Mouse (Mus musculus) 3T3-L1 (cell line): Measurements from ENCODE around the gene Tnfsfm13.

Experiments used
- DNase-seq: peaks from one replicate; pipeline ENCODE4 v3.0.0-alpha.2; 2015; ENCODE audit warnings: low read depth, low spot score

Gene Tnfsfm13

GRCm38 (mm10) chr11:69681314-69682208 is 14.3 kb downstream of the Tnfsfm13 start, which contains the start of gene Senp3:
Gene Senp3, minus strand, starts transcription at chr11:69682084.
- DNase-seq, result peak; percentile 92

DNA sequence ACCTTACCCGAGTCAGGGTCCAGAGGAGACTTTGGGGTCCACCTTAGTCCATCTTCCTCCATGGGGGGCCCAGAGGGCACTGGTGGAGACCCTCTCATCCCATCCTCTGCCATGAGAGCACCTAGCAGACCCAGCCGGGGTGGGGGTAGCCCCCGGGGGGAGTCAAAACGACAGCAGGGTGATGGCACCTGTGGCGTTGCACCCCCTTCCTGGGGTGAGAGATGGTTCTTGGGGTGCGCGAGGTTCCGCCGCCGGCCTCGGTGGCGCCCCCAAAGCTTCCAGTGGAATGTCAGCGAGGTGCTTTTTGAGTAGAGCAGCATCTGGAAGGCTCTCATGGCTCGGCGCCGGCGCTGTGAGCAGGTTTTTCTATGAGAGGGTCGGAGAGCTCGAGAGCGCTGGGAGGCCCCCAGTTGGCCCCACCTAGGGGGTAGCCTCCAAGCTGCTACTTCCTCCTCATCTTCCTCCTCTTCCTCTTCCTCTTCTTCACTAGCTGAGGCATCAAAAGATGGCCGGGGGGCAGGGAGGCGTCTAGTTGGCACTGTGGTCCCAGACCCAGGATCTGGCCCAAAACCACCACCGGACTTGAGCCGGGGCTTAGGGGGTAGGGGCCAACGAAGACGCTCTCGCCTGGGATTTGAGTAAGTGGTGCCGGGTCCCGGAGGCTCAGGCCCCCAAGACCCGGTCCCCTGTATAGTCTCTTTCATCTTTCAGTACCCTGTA is 15.6 kb downstream of the Tnfsfm13 start:
- DNase-seq, result no peak

- no peak for DNase-seq
Observed at GRCm38 (mm10) chr11:69679144-69679543, 16.8 kb downstream of the Tnfsfm13 start.

GRCm38 (mm10) chr11:69672211-69672706 is 23.6 kb downstream of the Tnfsfm13 start, which contains the start of gene Eif4a1:
Gene Eif4a1, minus strand, starts transcription at chr11:69672423.
- DNase-seq, result peak; percentile 100

DNA sequence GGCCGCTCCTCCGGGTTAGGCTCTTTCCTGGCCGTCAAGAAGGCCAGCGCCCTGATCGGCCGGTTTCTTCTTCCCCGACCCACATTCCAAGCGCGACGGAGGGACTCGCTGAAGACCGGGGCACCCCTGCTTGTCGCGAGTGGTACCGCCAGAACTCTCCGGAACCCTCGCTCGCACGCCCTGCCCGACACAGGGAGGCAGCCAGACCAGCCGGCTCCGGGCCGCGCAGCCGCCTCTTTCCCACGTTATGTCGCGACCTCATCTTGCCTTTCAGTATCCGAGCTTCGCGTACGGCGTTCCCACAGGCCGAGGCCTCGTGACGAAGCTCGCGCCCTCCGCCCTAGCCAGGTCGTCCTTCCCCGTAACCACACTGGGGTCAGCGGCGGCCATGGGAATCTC is 24.2 kb downstream of the Tnfsfm13 start:
- DNase-seq, result no peak

- DNase-seq, result peak; percentile 95
Observed at GRCm38 (mm10) chr11:69670786-69671725, 24.8 kb downstream of the Tnfsfm13 start.

- no peak for DNase-seq
Observed at GRCm38 (mm10) chr11:69666665-69667005, 29.3 kb downstream of the Tnfsfm13 start.

DNA sequence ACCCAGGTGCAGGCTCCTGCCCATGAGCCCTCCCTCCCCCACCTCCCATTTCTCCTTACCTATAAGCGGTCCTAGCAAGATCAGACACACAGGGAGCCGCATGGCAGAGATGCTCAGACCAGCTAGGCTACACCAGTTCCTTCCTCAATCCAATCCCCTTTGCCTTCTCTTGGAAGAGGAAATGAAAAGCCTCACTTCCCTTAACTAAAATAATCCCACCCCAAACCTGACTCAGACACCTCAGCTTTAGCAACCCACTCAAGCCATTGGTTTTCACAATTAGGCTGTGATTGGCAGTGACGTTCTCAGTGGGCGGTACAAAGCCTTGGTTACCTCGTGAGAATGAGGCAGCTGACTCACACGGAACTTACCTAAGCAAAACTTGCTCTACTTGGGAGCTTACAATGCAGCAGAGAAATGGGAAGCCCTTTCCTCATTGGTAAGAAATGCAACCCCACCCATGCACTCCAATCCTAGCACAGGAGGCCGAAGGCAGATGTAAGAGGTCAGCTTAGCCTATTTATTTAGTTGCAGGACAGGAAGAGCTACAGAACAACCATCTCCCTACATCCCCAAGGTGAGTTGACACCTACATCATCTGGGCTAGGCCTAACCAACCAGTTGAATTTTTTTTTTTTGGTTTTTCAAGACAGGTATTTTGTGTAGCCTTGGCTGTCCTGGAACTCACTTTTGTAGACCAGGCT is 29.8 kb downstream of the Tnfsfm13 start, which contains the start of gene Cd68:
Cd68 (minus strand) TSS at position 193 of the 704 bp plus-strand sequence.
- DNase-seq, result peak; percentile 88

GRCm38 (mm10) chr11:69665457-69665960 is 30.4 kb downstream of the Tnfsfm13 start:
- no peak for DNase-seq

DNA sequence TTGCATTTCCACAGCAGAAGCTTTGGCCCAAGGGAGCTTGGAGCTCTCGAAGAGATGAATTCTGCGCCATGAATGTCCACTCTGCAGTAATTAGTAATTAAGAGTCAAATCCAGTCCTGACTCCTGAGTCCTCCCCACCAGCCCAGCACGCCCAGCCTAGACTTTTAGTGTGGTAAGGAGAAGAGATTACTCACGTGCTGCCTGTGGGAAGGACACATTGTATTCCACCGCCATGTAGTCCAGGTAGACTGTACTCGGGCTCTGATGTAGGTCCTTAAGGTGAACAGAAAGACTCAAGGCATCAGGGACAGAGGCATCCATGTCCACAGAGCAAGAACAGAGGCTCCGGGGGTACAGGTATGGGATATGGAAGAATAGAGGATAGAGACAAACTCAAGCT is 31.1 kb downstream of the Tnfsfm13 start:
- no peak for DNase-seq

DNA sequence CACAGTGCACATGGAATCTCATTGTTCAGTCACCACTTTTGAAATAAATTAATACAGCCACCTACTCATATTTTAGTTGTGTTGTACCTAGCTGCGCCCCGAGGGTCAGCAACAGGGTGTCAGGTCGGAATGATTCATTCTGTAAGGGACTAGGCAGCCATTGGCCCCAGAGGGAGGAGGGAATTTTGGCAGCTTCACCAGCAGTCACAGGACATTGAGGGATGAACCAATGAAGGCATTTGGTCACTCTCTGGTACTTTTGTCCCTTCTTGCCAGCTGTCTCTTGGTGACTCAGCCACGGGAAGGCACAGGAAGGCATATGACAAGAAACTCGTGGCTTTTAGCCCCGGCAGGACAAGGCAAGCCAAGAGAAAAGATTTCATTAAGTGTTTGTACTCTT is 32.1 kb downstream of the Tnfsfm13 start:
- peak; percentile 57 for DNase-seq

DNA sequence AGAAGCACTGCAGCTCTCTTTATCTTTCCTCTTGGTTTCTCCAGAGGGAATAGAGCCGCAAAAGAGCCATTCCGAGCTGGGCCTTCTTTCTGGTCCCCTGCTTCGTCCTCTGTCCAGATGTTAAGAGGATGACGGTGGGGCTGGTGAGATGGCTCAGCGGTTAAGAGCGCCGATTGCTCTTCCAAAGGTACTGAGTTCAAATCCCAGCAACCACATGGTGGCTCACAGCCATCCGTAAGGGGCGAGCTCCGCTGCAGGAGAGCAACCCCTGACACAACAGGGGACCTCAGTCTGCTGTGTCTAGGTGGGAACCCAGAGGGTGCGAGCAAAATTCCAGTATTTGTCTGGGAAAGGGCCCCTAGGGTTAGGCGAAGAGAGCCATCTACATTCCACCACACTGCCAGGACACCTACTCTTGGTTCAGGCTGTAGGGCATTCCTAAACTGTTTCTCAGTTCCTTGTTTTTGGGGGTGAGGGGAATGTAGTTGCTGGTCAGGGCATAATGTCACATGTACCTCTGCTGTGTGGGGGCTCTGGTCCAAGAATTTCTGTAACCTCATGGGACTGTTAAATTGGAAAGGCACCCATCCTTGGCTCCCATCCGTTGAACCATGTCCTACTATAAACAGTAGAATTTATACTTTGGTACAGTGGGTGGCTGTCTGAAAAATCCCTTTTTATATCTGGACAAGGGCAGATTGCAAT is 32.8 kb downstream of the Tnfsfm13 start:
- no peak for DNase-seq

DNA sequence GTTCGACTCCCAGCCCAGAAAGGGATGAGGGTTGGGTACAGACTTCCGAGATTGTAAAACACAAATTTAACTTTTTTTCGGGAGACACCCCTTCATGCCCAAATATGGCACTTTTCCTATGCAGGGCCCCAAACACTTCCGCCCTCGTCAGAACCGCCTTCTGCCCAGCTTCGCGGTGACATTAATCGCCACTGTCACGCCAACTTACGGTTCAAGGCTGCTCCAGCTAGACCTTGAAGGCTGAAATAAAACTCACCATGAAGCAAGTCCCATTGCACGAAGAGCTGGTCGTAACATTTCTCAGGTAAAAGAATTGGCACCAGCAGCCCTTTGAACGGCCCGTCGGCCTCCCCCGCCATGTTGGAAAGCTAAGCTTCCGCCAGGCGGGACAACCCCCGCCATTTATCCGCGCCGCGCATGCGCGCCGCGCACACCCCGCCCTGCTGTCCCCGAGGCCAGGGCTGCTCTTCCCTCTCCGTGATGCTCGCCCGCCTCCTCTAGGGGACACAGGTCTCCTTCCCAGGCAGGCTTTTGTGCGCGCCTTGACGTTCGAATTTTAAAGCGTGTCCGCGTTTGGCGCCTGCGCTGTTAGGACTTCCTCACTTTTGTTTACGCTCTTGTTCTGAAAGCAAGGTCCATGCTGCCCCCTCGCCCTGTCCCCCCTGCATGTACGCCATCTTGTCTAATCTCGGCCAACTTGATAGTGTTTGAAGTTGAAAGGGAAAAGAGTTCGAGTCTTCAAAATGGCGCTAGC is 33.5 kb downstream of the Tnfsfm13 start, which contains the start of gene Mpdu1:
Mpdu1 (minus strand) TSS at position 430 of the 754 bp plus-strand sequence.
- peak; percentile 95 for DNase-seq

DNA sequence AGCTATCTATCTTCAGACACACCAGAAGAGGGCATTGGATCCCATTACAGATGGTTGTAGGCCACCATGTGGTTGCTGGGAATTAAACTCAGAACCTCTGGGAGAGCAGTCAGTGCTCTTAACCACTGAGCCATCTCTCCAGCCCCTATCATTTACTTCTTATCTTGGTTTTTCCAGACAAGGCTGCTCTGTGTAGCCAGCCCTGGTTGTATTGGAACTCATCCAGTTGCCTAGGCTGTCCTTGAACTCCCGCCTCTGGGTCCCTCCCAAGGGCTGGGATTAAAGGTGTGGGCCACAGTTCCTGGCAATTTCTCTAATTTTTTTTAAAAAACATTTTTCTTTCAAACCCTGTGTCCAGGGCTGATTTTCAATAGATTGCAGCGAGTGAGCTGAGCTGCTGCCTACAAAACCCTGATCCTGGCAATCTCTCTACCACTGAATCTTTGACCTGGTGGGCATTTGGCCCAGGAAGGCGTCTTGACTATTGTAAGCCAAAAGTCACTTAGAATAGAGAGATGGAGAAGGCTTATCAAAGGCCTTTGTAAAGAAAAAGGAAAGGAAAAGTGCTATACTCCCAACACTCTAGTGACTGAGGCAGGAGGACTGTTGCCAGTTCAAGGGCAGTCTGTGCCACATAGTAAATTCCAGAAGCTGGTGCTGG is 34.5 kb downstream of the Tnfsfm13 start:
- DNase-seq, result peak; percentile 60

DNA sequence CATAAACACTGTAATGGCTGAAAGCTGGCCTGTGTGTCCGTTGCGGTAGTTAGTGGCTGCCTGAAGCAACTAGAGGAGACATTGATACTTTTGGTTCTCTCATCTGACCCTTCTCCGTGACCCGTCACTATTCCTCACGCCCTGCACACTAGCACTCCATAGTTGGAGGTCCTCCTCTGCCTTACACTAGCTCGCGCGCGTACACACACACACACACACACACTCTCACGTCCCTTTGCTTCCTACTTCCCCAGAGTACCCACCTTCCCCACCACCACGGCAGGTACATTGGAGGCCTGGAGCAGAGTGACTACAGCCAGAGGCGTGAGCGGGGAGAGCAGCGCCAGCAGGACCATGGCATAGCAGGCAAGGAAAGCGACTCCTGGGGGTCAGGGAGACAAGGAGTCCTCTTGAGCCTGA is 38.4 kb downstream of the Tnfsfm13 start:
- DNase-seq, result no peak

- peak; percentile 73 for DNase-seq
Observed at GRCm38 (mm10) chr11:69656617-69657461, 39.1 kb downstream of the Tnfsfm13 start.

- DNase-seq, result no peak
Observed at GRCm38 (mm10) chr11:69656065-69656455, 39.8 kb downstream of the Tnfsfm13 start.
